Mouse (Mus musculus): ENCODE results near the gene Alyref.
"Not testable (repeated sequence)": the region's sequence is repeated elsewhere in the genome, so short reads cannot be mapped to it uniquely, and the experiment has no call there.

Alyref gene

GRCm38 (mm10) chr11:120605667-120606066 is 7.5 kb upstream of the Alyref start:
- no peak for DNase-seq (ENCODE audit: extremely low spot score, low spot score)

GRCm38 (mm10) chr11:120603545-120603944 is 5.4 kb upstream of the Alyref start:
- no peak for DNase-seq (ENCODE audit: extremely low spot score, low spot score)

- no peak for DNase-seq (ENCODE audit: extremely low spot score, low spot score)
These were observed 2.6 kb upstream of the Alyref start for GRCm38 (mm10) chr11:120600716-120601115.

GRCm38 (mm10) chr11:120598990-120599549 is 905 bp upstream of the Alyref start:
- no peak for DNase-seq (ENCODE audit: extremely low spot score, low spot score)

GRCm38 (mm10) chr11:120597240-120598235 is 627 bp downstream of the Alyref start:
- DNase-seq (ENCODE audit: extremely low spot score, low spot score), result no peak

- no peak for DNase-seq (ENCODE audit: extremely low spot score, low spot score)
These were observed 9.6 kb downstream of the Alyref start for GRCm38 (mm10) chr11:120588531-120588930.

GRCm38 (mm10) chr11:120583937-120584336 is 14.2 kb downstream of the Alyref start:
- DNase-seq (ENCODE audit: extremely low spot score, low spot score), result no peak

GRCm38 (mm10) chr11:120582982-120583293 is 15.2 kb downstream of the Alyref start:
- DNase-seq (ENCODE audit: extremely low spot score, low spot score), result not testable (repeated sequence)

GRCm38 (mm10) chr11:120582268-120582981 is 15.7 kb downstream of the Alyref start:
- no peak for DNase-seq (ENCODE audit: extremely low spot score, low spot score)

- DNase-seq (ENCODE audit: extremely low spot score, low spot score), result peak; percentile 91
These were observed 16.5 kb downstream of the Alyref start, which contains the start of gene Arhgdia for GRCm38 (mm10) chr11:120581490-120582267. Arhgdia (minus strand) TSS chr11:120581624.

- DNase-seq (ENCODE audit: extremely low spot score, low spot score), result peak; percentile 59
These were observed 17.3 kb downstream of the Alyref start for GRCm38 (mm10) chr11:120580871-120581331.

GRCm38 (mm10) chr11:120580190-120580589 is 18.0 kb downstream of the Alyref start:
- DNase-seq (ENCODE audit: extremely low spot score, low spot score), result no peak

- peak; percentile 93 for DNase-seq (ENCODE audit: extremely low spot score, low spot score)
These were observed 18.7 kb downstream of the Alyref start for GRCm38 (mm10) chr11:120579316-120580107.

GRCm38 (mm10) chr11:120578694-120579243 is 19.4 kb downstream of the Alyref start:
- DNase-seq (ENCODE audit: extremely low spot score, low spot score), result no peak

GRCm38 (mm10) chr11:120578024-120578693 is 20.0 kb downstream of the Alyref start:
- DNase-seq (ENCODE audit: extremely low spot score, low spot score), result no peak

- no peak for DNase-seq (ENCODE audit: extremely low spot score, low spot score)
These were observed 20.7 kb downstream of the Alyref start for GRCm38 (mm10) chr11:120577211-120578023.

GRCm38 (mm10) chr11:120576365-120576981 is 21.7 kb downstream of the Alyref start:
- peak; percentile 15 for DNase-seq (ENCODE audit: extremely low spot score, low spot score)

GRCm38 (mm10) chr11:120575940-120576339 is 22.2 kb downstream of the Alyref start:
- DNase-seq (ENCODE audit: extremely low spot score, low spot score), result no peak
